Mouse (Mus musculus) ES-CJ7 (cell line): ENCODE measurements around the gene Ranbp3l.
A peak's percentile ranks its signal among the peaks of the same experiment; 100 is the strongest.

Source experiments
- DNase-seq: peaks from one replicate; pipeline ENCODE4 v3.0.0; 2011; ENCODE audit warnings: low read depth, low spot score

The Ranbp3l gene

DNA sequence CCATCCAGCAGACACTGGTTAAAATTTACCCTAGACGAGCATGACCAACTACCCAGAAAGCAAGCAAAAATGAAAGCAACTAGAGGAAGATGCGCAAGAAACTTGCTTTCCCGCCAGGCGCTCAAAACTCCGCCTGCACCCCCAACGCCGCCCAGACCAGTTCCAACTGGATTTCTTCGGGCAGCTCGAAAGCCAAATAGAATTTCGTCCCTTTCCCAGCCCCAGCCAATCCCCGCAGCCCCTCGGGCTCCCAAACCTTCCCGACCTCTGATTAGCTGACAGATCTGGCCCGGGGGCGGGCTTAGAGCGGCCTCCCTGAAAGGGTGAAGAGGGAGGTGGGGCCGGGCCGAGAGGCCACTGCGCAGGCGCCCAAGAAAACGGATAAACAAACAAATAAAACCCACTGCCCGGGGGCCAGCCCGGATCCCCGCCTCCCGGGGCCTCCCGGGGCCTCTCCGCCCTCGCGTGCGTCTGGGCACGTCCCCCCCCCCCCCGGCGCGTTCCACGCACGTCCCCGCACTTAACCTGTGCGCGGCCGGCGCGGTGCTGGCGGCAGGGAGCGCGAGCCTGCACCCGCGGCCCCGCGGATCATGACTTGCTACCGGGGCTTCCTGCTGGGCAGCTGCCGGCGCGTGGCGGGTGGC, 103.3 kb downstream of the Ranbp3l start, which contains the start of gene Nadk2:
Gene Nadk2, plus strand, starts transcription at position 349 of the 644 bp plus-strand sequence.
- DNase-seq = peak; percentile 97

DNA sequence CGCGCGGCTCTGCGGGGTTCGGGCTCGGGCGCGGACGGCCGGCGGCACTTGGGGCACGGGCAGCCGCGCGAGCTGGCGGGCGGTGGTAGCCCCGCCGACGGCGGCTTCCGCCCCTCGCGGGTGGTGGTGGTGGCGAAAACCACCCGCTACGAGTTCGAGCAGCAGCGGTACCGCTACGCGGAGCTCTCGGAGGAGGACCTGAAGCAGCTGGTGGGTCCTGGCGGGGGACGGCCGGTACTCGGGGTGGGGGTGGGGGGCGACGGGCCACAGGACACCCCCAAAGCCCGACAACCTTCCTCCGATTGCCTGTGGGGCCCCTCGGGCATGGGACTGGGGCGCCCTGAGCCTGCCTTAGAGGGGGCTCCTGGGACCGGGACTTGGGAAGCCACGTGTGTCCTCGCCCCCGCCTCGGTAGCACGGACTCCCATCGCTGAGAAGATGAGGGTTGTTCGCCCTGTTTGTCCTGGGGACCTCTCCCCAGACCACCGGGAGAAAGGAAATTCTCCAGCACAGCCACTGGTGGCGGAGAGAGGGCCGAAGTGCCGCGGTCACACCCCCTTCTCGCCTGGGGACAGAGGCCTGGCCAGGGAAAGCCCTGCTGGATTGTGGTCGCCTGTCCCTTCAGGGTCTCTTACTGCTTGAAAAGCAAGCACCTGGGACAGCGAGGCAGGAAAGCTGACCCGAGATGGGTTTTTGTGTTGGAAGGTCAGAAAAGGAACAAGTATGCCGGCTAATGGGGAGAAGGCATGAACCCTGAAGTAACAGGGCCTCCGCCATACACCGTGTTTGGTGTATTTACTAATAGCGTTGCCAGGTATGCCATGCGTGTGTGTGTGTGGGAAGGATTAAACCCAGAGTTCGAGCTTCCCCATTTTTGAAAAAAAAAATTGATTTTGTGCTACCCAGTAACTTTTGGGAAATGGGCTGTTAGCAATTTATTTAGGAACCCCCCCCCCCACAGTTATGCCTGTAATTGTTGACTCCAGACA, 104.1 kb downstream of the Ranbp3l start:
- no peak for DNase-seq

DNA sequence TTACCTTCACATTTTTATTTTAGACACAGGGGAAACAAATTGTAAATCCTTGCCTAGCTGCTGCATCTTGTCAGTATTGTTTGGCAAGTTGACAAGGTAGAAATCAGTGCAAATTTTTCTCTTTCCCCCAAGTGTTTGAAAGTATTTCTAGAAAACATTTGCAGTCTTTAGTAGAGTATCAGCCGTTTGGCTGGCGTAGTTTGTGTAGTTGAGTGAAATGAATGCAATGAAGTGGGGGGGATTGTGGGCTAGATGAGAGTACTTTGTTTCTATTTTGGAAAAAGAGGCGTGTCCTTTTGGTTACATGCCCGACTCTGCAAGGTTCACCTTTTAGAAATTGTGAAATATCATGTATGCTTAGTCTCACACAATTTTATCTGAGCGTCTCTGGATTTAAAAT, 104.9 kb downstream of the Ranbp3l start:
- DNase-seq = no peak

DNA sequence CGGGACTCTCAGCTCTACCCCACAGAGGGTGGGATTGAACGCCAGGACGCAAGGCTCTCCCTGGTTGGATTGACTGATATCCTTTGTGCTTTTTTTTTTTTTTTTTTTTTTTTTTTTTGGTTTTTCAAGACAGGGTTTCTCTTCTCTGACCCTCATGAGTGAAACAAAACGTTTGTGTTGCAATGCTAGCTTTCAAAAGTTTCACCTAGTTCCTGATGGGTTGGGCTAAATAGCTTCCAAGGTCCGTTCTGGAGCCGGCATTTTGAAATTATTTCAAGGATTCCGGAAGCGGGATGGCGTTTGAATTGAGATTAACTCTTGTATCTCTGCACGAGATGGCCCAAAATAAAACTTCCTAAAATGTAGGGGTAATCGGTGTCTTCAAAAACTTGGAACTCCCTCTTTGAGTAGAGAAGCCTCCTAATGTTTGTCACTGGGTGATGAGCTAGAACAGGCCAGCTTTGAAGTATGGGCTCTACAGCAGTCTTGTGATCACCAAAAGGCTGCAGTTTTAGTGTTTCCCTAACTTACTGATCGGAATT, 105.4 kb downstream of the Ranbp3l start:
- DNase-seq = no peak

DNA sequence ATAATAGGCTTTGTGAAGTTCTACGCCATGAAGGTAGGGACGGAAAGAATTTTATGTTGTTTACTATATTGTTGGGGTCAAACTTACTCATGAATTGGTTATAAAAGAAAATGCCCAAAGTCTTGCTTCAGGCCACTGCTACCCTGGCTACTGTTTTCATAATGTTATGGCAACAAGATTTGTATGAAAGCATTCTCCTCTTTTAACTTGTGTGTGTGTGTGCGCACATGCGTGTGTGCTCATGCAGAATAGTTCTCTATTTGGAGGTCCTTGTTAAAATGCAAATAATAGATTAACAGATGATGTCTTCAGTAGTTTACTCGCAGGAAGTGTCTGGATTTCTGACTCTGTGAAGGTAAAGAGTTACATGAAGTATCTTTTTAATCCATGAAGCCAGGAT, 105.9 kb downstream of the Ranbp3l start:
- DNase-seq = no peak

DNA sequence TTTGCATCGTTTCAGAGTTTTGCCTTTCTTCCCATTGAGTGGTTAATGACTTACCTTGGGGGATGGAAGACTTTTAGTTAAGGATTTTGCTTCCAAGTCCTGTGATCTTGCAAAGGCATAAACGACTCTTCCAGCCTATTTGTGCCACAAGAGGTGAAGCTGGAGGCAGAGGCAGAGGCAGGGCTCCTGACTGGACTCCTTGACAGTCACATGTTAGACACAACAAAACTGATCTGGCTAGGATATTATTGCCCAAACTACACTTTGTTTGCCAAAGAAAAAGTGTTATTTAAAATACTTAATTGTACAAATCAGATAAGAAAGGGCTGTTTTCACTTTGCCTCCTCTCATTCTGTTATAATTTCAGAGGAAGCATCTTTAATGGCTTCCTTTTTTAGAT, 106.4 kb downstream of the Ranbp3l start:
- DNase-seq = no peak

DNA sequence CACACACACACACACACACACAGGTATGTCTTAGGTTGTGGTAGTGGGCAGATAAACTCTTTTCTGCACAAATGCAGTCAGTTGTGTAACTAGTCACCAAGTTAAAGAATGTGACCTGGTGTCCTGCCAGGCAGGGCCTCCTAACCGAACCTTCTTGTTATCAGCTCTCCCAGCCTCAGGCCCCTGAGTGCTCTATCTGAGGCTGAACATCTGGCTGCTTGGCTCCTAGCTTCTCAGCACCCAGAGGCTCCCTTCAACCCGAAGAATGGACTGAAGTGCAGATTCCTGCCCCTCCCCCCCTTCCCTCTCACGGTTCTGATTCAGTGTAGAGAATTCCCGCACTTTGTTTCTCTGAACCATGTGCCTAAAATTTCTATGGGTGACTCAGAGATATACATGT, 106.9 kb downstream of the Ranbp3l start:
- DNase-seq = no peak

DNA sequence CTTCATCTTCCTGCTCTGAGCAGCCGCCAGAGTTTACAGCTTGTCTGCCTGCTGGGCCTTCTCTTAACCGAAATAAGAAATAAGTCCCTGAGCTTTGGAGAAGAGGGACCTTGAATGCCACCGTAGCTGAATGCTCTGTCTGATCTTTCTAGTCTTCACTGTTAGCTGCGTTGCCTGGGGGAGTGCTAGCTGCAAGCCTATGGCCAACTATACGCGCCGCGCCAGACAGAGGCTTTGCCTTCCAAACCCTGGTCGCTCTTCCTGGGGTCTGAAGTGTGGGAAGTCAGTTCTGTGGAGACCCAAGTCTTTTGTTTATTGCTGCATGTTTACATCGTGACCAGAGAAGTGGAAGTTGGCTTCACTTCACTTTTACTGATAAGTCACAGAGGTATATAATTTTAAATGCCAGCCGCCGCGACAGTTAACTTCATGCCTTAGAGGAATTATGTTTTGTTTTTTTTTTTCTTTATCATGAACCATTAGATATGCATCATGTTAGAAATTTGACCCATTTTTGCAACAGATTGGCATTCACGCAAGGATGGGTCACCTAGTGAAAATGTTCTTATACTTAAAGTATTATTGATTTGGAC, 108.0 kb downstream of the Ranbp3l start:
- DNase-seq = no peak

DNA sequence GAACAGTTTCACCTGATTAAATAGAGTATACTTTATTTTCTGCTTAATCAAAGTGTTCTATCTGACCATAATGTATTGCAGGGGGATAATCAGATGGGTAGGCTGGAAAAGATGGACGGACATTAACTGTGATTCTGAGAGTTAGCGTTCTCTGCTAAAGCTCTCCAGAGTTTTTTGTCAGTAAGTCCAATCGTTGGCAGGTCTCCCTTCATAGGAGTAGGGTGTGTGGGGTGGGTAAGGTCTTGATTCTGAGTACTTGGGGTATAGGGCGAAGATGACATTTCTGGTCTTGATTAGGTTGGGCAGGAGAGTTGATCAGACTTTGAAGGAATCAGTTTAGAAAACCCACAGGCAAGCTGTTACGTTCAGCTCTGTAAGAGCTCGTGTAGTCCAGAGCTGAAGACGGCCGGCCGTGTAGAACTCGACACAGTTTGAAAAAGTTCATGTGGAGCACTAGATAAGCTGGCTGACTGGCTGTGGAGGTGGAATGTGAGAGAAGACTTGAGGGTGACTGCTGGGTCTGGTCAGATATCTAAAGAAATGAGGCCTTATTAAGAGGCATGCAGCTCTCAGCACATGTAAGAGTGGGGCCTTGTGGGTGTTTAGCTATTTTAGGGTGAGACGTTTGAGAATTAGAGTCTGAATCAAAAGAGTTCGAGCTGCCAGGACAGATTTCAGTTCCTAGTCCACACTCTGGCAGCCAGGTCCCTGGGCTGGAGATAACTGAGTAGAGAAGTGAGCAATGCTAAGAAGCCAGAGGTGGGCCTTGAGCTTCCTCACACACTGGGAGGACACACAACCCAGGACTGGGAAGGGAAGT, 110.9 kb downstream of the Ranbp3l start:
- no peak for DNase-seq

DNA sequence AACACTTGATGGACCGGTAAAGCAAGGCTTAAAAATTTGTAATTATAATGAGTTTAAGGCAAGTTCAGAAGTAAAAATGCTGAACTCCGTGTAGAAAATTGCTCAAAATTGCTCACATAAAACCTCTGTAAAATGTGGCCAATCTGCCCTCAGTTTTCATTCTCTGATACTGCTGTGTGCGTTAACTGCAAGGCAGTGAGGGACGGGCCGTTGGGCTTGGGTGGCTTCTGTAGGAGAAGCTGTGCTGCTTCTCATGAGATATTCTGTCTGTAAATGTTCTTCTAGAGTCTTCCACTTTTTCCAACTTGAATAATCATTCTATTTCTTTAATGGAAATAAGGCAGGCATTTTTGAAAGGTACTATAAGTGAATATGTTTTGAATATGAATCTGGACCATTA, 111.9 kb downstream of the Ranbp3l start:
- DNase-seq = no peak

DNA sequence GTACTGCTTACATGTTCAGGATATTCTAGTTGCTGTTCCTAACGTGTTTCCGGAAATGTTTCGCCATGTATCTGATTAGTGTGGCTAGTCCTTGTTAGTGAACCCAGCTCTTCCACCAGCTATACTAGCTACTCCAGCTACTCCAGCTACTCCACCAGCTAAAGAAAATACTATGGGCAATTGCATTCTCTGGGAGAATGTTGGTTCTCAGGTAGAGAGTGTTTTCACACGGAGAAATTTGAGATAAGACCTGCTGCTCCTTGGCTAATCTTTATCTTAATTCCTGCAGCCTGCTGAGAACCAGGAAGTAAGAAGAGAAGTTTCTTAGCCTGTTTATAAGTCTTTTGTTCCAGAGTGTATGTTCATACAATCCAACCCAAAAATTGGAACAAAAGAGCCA, 112.5 kb downstream of the Ranbp3l start:
- DNase-seq = no peak

DNA sequence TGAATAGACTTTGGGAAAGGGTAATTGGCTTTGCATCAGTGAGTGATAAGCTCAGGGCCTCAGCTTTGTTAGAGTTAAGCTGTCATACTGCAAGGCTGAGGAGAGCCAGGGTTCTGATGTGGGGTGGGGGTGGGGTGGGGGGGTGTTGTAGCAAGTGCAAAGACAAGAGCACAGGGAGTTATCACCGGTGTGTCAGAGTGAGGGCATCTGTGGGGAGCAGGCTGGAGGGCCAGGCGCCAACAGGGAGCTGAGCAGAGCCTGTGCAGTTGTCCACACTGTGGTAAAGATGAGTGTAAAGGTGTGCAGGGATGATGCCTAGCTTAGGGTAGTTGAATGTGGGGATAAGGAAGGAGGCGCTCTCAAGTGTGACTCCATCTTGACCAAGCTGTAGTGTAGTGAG, 113.5 kb downstream of the Ranbp3l start:
- no peak for DNase-seq

DNA sequence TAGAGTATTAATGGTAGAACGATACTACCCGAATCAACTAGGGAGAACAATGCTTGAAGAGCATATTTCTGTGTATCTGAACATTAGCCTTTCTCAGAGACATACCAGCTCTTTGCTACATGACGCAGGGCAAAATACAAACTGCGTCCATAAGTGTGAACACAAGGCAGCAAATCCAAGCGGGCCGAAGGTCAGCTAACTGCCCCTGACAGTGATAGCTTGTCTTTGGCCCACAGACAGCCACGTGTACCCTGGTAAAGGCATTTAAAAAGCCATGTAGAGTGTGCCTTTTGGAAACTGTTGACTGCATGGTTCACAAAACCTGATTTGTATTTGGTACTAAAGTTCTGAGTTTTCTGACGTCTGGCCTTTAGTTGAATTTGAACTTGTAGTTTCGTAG, 115.0 kb downstream of the Ranbp3l start:
- no peak for DNase-seq

DNA sequence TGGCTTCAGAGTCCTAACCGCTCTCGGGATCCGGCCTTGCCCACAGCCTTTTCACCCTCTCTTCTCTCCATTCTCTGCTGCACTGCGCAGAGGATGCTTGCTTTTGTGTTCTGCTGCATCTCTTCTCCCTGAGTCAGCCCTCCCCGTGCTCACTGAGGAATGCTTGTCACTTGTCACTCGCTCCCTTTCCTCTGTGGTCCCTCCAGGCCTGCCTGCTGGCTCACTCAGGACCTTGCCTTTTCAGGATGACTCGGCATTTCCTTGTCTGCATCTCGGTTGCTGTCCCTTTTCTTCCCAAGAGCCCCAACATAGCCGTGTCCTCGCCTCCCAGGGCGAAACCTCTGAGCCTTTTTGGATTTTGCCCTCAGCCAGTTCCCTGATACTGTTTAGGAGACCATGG, 119.1 kb downstream of the Ranbp3l start:
- peak; percentile 46 for DNase-seq

DNA sequence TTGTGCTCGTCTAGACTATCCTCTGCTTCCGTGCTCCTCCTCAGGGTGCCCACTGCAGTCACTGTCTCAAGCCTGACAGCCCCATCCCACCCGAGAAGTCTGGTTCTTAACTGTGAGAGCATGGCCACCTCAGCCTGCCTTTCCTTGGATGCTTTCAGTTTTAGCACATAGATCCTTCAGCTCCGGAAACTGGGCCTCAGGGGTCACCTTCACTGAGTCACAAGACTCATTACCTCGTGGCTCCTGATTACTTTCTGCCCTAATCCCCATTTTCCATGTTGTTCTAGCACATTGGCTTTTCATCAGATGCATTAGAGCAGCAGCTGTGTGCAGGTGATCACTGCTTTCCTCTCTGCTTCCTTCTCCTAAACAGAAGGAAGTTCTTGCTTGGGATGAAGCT, 119.7 kb downstream of the Ranbp3l start:
- peak; percentile 47 for DNase-seq

DNA sequence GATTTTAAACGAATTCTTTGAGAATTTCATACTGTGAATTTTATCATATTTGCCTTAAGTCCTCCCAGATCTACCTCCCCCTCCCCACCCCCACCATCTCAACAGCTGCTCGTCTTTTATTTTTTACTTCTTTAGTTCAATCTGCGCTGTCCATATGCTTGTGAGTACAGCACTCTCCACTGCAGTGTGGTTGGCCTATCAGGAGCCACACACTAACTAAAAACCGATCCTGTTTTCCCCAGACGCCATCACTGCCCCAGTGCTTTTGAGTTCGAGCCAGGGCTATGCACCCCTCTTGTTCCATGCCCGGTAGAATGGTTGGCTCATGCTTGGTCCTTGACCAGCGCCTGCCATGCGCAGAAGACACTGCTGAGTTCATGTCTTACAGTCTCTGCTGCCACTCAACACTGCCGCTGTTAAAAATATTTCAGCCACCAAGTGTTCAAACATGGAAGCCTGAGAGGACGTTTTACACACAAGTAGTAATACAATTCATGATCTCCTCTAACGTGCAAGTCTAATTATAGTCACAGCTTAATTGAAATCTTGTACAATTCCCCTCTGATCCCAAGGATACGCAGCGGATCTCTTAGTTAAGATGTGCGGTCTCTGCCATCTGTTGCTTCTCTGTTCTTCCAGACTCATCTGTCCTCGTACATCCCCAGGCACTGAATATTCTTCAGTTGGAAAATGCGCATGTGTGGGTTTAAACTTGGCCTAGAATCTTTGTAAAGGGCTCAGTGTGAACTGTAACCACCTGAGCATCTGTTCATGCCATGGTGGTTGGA, 120.3 kb downstream of the Ranbp3l start:
- DNase-seq = no peak

DNA sequence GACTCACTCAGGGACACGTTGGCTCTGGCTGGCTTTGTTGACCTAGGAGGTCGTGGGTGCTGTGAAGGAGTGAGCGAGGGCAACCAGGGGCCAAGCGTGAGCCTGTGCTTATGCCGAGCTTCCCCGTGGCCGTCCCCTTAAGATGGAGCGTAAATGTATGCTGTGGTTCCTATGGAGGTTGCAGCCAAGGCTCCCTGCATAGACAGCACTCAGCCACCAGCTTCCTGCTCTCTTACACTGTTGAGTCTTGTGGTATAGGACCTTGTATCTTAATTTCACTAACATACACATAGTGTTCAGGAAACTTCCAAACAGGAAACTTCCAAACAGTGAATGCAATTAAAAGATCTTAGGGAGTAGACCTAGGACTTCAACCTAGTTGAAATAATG, 120.9 kb downstream of the Ranbp3l start:
- DNase-seq = no peak

DNA sequence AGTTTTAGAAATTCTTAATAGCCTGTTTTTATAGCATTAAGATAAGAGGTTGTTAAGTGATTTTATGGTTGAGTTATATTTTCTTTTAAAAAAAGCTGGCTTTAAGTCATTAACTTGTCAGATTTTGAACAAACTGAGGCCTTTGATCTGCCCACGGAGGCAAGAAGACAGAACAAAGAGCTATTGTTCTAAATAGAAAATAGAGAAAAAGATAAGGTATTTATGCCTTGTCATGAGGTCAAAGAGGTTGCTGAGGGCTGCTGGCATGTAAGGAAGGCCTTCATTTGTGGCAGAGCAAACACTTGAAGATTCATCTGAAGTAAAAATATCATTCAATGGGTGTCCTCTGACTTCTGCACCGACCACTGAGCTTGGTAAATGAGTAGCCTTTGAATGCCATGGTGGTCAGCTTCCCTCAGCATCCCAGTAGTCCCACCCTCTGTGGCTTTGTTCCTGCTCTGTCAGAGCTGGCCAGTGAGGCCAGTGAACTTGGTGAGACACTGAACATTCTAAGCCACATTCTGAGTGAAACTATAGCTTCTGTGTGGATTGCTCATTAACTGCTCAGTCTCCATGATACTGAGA, 121.5 kb downstream of the Ranbp3l start:
- DNase-seq = no peak

DNA sequence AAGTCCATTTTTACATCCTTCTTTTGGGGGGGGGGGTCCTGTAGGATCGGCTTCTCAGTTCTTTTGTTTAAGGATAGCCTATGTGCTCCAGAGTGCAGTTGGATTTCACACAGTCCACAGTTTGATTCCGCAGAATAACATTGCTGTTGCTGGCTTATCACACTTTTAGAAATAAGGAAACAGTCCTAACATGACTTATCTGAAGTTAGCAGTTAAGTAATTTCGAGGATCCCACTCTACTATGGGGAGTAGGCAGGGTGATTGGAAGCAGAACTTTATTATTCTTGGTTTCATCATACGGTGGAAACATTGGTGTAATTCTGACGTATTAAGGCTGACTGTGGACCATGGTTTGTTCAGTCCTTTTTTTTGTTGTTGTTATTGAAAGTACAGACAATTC, 122.9 kb downstream of the Ranbp3l start:
- DNase-seq = no peak
